Mouse (Mus musculus): ENCODE measurements around the gene Plxna4. TPM values are rescaled to one million over a fixed set of nuclear protein-coding genes. Genes with fewer than 3 reads are reported as not detected.

Plxna4 gene
- polyA plus RNA-seq, 1 experiment from 2014 or later: 1.8 TPM

GRCm38 (mm10) chr6:32193046-32193445 is 394.9 kb downstream of the Plxna4 start:
- Histone ChIP-seq H3K4me1 (replicated peaks; ENCODE audit: control insufficient read depth, insufficient read depth, low read length) (no peaks in the 10 kb centered on the region), H3K9ac (ENCODE audit: low read depth, low read length) (no peak overlapping the region), H3K4me2 (no peak overlapping the region), H3K27ac (ENCODE audit: low read depth, low read length) (no peak overlapping the region), H3K27me3 (replicated peaks; ENCODE audit: control insufficient read depth, insufficient read depth, low read length) (no peaks in the 10 kb centered on the region), H3K4me3 (ENCODE audit: low read depth, low read length) (no peak overlapping the region), H3K9me3 (ENCODE audit: control insufficient read depth, low read length) (no peaks in the 10 kb centered on the region), H3K36me3 (ENCODE audit: control insufficient read depth, insufficient read depth, low read length) (no peaks in the 10 kb centered on the region)
- DNase-seq (ENCODE audit: low spot score): no peak
- no peak for ATAC-seq (replicated peaks; ENCODE audit: low FRiP score)
- WGBS: 81% methylated on average over 2 of the region's 2 CpGs

GRCm38 (mm10) chr6:32184402-32184985 is 403.5 kb downstream of the Plxna4 start:
- Histone ChIP-seq H3K36me3 (ENCODE audit: control insufficient read depth, insufficient read depth, low read length) (no peaks in the 10 kb centered on the region), H3K27me3 (replicated peaks; ENCODE audit: control insufficient read depth, insufficient read depth, low read length) (no peaks in the 10 kb centered on the region), H3K4me1 (replicated peaks; ENCODE audit: control insufficient read depth, insufficient read depth, low read length) (no peaks in the 10 kb centered on the region), H3K27ac (ENCODE audit: low read depth, low read length) (no peak overlapping the region), H3K4me2 (no peak overlapping the region), H3K4me3 (ENCODE audit: low read depth, low read length) (no peak overlapping the region), H3K9ac (ENCODE audit: low read depth, low read length) (no peak overlapping the region), H3K9me3 (ENCODE audit: control insufficient read depth, low read length) (no peaks in the 10 kb centered on the region)
- 81% methylated on average over 4 of the region's 4 CpGs for WGBS
- DNase-seq (ENCODE audit: low spot score) (no peak), ATAC-seq (replicated peaks; ENCODE audit: low FRiP score) (no peak)

GRCm38 (mm10) chr6:32183651-32184185 is 404.3 kb downstream of the Plxna4 start:
- ATAC-seq (replicated peaks; ENCODE audit: low FRiP score): no peak

GRCm38 (mm10) chr6:32180012-32180358 is 408.0 kb downstream of the Plxna4 start:
- Histone ChIP-seq H3K4me1 (replicated peaks; ENCODE audit: control insufficient read depth, insufficient read depth, low read length) (no peaks in the 10 kb centered on the region), H3K4me2 (no peak overlapping the region), H3K27me3 (replicated peaks; ENCODE audit: control insufficient read depth, insufficient read depth, low read length) (no peaks in the 10 kb centered on the region), H3K36me3 (ENCODE audit: control insufficient read depth, insufficient read depth, low read length) (no peaks in the 10 kb centered on the region), H3K27ac (ENCODE audit: low read depth, low read length) (no peak overlapping the region), H3K9me3 (ENCODE audit: control insufficient read depth, low read length) (no peaks in the 10 kb centered on the region), H3K9ac (ENCODE audit: low read depth, low read length) (no peak overlapping the region), H3K4me3 (ENCODE audit: low read depth, low read length) (no peak overlapping the region)
- 75% methylated on average over 5 of the region's 5 CpGs for WGBS
- ATAC-seq (replicated peaks; ENCODE audit: low FRiP score) (no peak), DNase-seq (ENCODE audit: low spot score) (no peak)

More at GRCm38 (mm10) chr6:32183651-32184185, 404.3 kb downstream of the Plxna4 start:
- Histone ChIP-seq H3K36me3 (ENCODE audit: control insufficient read depth, insufficient read depth, low read length) (no peaks in the 10 kb centered on the region), H3K9ac (ENCODE audit: low read depth, low read length) (no peak overlapping the region), H3K4me3 (ENCODE audit: low read depth, low read length) (no peak overlapping the region), H3K9me3 (ENCODE audit: control insufficient read depth, low read length) (no peaks in the 10 kb centered on the region), H3K4me1 (replicated peaks; ENCODE audit: control insufficient read depth, insufficient read depth, low read length) (no peaks in the 10 kb centered on the region), H3K4me2 (no peak overlapping the region), H3K27me3 (replicated peaks; ENCODE audit: control insufficient read depth, insufficient read depth, low read length) (no peaks in the 10 kb centered on the region), H3K27ac (ENCODE audit: low read depth, low read length) (no peak overlapping the region)
- DNase-seq (ENCODE audit: low spot score): no peak
- WGBS: 54% methylated on average over 6 of the region's 6 CpGs

GRCm38 (mm10) chr6:32179346-32180011 is 408.5 kb downstream of the Plxna4 start:
- H3K4me2 ChIP-seq: no peak overlapping the region
- no peak overlapping the region for H3K9ac ChIP-seq (ENCODE audit: low read depth, low read length)
- no peaks in the 10 kb centered on the region for H3K36me3 ChIP-seq (ENCODE audit: control insufficient read depth, insufficient read depth, low read length)
- no peak overlapping the region for H3K27ac ChIP-seq (ENCODE audit: low read depth, low read length)
- no peaks in the 10 kb centered on the region for H3K27me3 ChIP-seq (replicated peaks; ENCODE audit: control insufficient read depth, insufficient read depth, low read length)
- WGBS: 77% methylated on average over 2 of the region's 2 CpGs
- no peak overlapping the region for H3K4me3 ChIP-seq (ENCODE audit: low read depth, low read length)
- DNase-seq (ENCODE audit: low spot score) (no peak), ATAC-seq (replicated peaks; ENCODE audit: low FRiP score) (no peak)
- H3K9me3 ChIP-seq (ENCODE audit: control insufficient read depth, low read length): no peaks in the 10 kb centered on the region
- H3K4me1 ChIP-seq (replicated peaks; ENCODE audit: control insufficient read depth, insufficient read depth, low read length): no peaks in the 10 kb centered on the region

GRCm38 (mm10) chr6:32177905-32178304 is 410.1 kb downstream of the Plxna4 start:
- WGBS: 83% methylated on average over 3 of the region's 3 CpGs
- Histone ChIP-seq H3K9ac (ENCODE audit: low read depth, low read length) (no peak overlapping the region), H3K27ac (ENCODE audit: low read depth, low read length) (no peak overlapping the region), H3K4me1 (replicated peaks; ENCODE audit: control insufficient read depth, insufficient read depth, low read length) (no peaks in the 10 kb centered on the region), H3K4me3 (ENCODE audit: low read depth, low read length) (no peak overlapping the region), H3K4me2 (no peak overlapping the region), H3K27me3 (replicated peaks; ENCODE audit: control insufficient read depth, insufficient read depth, low read length) (no peaks in the 10 kb centered on the region), H3K9me3 (ENCODE audit: control insufficient read depth, low read length) (no peaks in the 10 kb centered on the region), H3K36me3 (ENCODE audit: control insufficient read depth, insufficient read depth, low read length) (no peaks in the 10 kb centered on the region)
- no peak for ATAC-seq (replicated peaks; ENCODE audit: low FRiP score)
- no peak for DNase-seq (ENCODE audit: low spot score)

- ATAC-seq (replicated peaks; ENCODE audit: low FRiP score) (no peak), DNase-seq (ENCODE audit: low spot score) (no peak)
- 62% methylated on average over 1 of the region's 1 CpGs for WGBS
- Histone ChIP-seq H3K9ac (ENCODE audit: low read depth, low read length) (no peak overlapping the region), H3K27ac (ENCODE audit: low read depth, low read length) (no peak overlapping the region), H3K27me3 (replicated peaks; ENCODE audit: control insufficient read depth, insufficient read depth, low read length) (no peaks in the 10 kb centered on the region), H3K9me3 (ENCODE audit: control insufficient read depth, low read length) (no peaks in the 10 kb centered on the region), H3K36me3 (ENCODE audit: control insufficient read depth, insufficient read depth, low read length) (no peaks in the 10 kb centered on the region), H3K4me1 (replicated peaks; ENCODE audit: control insufficient read depth, insufficient read depth, low read length) (no peaks in the 10 kb centered on the region), H3K4me3 (ENCODE audit: low read depth, low read length) (no peak overlapping the region), H3K4me2 (no peak overlapping the region)
These were observed 420.3 kb downstream of the Plxna4 start for GRCm38 (mm10) chr6:32167725-32168124.

GRCm38 (mm10) chr6:32160370-32160769 is 427.6 kb downstream of the Plxna4 start:
- no peaks in the 10 kb centered on the region for H3K27me3 ChIP-seq (replicated peaks; ENCODE audit: control insufficient read depth, insufficient read depth, low read length)
- no peak overlapping the region for H3K27ac ChIP-seq (ENCODE audit: low read depth, low read length)
- no peak overlapping the region for H3K4me2 ChIP-seq
- no peaks in the 10 kb centered on the region for H3K9me3 ChIP-seq (ENCODE audit: control insufficient read depth, low read length)
- 0 out of 2 replicates have a peak, but pooled peaks cover 2% of the 10 kb centered on the region for H3K4me1 ChIP-seq (replicated peaks; ENCODE audit: control insufficient read depth, insufficient read depth, low read length)
- no peaks in the 10 kb centered on the region for H3K36me3 ChIP-seq (ENCODE audit: control insufficient read depth, insufficient read depth, low read length)
- DNase-seq (ENCODE audit: low spot score) (no peak), ATAC-seq (replicated peaks; ENCODE audit: low FRiP score) (no peak)
- no peak overlapping the region for H3K9ac ChIP-seq (ENCODE audit: low read depth, low read length)
- H3K4me3 ChIP-seq (ENCODE audit: low read depth, low read length): no peak overlapping the region
- 72% methylated on average over 2 of the region's 2 CpGs for WGBS

- Histone ChIP-seq H3K4me3 (ENCODE audit: low read depth, low read length) (no peak overlapping the region), H3K36me3 (ENCODE audit: control insufficient read depth, insufficient read depth, low read length) (no peaks in the 10 kb centered on the region), H3K27me3 (replicated peaks; ENCODE audit: control insufficient read depth, insufficient read depth, low read length) (no peaks in the 10 kb centered on the region), H3K4me1 (replicated peaks; ENCODE audit: control insufficient read depth, insufficient read depth, low read length) (0 out of 2 replicates have a peak, but pooled peaks cover 2% of the 10 kb centered on the region), H3K9ac (ENCODE audit: low read depth, low read length) (no peak overlapping the region), H3K27ac (ENCODE audit: low read depth, low read length) (no peak overlapping the region), H3K4me2 (no peak overlapping the region), H3K9me3 (ENCODE audit: control insufficient read depth, low read length) (no peaks in the 10 kb centered on the region)
- no peak for DNase-seq (ENCODE audit: low spot score)
- ATAC-seq (replicated peaks; ENCODE audit: low FRiP score): no peak
- WGBS: 40% methylated on average over 4 of the region's 4 CpGs
These were observed 428.1 kb downstream of the Plxna4 start for GRCm38 (mm10) chr6:32159931-32160330.
